Mouse (Mus musculus): ENCODE data around the gene Stbd1.

The Stbd1 gene

DNA sequence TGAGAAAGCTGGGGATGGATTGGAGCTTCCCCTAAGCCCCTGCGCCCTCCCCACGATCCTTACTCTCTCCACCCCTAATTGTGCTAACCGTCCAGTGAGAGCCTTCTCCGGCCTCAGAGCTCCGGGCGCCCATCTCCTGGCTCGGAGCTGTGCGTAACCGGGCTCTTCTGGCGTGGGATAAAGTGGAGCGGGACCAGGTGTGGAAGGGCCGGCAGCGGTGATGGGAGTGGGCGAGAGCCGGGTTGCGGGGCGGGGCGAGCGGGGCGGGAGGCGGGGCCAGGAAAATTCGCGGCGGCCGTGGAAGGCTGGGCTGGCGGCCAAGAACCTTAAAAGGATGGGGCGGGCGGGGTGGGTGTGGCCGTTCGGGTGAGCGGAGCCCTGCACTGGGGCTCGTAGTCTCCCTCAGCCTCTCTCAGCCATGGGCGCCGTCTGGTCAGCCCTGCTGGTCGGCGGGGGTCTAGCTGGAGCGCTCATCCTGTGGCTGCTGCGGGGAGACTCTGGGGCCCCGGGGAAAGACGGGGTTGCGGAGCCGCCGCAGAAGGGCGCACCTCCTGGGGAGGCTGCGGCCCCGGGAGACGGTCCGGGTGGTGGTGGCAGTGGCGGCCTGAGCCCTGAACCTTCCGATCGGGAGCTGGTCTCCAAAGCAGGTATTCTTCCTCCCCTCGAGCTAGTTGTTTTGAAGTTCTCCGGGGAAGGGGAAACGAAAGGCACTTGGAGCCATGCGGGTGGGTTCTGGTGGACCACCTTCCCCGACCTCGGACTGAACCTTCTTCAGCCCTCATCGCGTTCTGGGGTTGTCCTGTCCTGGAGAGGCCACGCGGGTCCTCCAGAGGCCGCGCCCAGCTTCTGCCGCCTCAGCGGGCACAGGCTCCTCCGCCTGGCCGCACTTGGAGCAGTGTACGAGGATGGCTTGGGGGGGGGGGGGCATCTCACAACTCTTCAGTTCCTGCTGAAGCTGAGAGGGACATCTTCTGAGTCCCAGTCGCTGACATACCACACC is at the start of gene Stbd1:
TSS of gene Stbd1 (plus strand) at position 351 of the 1,000 bp plus-strand sequence.
- no peak for DNase-seq

DNA sequence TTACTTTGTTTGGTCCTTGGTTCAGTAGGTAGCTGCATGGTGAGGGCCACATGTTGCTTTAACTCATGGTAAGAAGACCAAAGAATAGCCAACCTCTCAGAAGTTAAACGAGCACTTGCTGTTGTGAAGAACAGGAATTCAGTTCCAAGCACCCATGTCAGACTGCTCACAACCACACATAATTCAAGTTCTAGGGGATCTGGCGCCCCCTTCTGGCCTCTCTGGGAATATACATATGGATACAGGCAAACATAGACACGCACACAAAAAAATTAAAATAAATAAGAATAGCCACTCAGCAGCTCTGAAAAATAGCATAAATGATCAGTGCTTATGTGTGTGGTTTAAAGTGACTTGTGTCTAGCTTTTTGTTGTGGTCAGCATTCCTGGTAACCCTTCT is 48.9 kb upstream of the Stbd1 start:
- no peak for DNase-seq

DNA sequence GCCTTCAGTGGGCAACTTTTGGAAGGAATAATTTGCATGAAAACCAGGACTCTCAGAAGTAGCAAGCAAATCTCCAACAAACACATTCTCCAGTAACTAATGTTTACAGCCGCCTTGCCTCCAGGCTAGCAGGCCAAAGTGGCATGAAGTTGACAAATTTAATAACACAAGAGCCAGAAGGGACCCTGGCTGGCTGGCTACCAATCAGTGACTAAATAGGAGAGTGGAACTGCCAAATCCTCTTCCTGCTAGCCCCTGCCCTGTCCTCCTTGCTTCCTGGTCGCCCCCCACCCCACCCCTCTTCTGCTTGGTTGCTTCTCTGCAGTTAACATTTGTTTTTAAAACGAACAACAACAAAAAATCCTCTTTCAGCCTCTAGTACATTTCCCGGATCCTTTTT is 48.4 kb upstream of the Stbd1 start:
- DNase-seq = no peak

DNA sequence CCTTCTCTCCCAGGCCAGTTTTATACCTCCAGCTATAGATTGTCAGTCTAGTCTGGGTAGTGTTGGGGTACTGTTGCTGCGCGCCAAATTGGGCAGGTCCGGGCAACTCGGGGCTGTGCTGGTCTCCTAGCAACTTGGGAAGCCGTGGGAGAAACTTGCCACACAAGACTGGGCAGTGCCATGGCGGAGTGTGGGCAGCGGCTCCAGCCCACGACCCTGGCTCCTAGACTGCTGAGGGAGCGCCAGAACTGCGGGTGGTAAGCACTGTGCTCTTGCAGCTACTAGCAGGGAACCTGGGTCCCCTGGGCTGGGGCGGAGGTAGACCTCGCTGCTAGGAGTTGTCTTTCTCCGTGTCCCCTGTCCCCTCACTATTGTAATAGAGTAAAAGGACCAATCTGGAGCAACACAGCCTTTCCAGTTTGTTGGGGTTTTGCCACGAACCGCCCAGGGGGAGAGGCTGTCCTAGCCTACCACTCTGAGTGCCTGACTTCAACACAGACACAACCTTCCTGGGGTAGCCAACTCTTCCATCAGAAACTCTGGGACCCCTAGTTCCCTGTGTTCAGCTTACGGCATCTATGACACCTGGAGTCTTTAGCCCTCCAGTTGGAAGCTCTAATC is 47.8 kb upstream of the Stbd1 start, which contains the start of gene Fam47e:
TSS of gene Fam47e (plus strand) at position 179 of the 621 bp plus-strand sequence.
- DNase-seq = no peak

DNA sequence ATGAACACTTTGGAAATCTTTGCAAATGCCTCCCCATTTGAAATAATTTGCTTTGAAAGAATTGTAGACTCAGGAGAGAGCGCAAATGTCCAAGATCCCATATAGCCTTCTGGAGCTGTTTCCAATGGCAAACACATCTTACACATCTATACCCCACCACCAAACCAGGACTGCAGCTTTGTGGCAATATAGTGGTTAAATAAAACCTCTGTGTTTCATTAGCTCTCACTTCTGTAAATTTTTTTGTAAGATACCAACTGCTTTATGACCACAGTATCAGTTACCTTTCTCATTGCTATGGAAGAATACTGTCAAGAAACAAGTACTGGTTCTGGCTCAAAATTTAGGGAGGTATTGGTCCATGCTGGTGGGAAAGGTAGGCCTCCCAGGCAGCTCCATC is 46.9 kb upstream of the Stbd1 start:
- no peak for DNase-seq

DNA sequence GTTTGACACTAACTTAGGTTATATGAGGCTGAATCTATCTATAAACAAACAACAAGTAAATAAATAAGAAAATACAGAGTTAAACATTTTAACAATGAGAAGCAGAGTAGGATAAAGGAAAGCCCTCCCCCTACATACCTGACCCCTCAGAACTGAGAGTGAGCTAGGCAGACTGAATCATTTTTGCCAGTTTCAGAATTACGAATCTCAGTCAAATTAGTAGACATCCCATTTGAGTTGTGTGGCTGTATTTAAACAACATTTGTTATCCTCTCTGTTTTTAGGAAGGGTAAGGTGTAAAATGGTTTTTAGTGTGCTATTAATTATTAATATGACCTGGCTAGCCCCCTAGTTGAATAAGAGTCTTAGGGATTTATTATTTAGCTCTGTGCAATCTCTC is 45.3 kb upstream of the Stbd1 start:
- DNase-seq = no peak

DNA sequence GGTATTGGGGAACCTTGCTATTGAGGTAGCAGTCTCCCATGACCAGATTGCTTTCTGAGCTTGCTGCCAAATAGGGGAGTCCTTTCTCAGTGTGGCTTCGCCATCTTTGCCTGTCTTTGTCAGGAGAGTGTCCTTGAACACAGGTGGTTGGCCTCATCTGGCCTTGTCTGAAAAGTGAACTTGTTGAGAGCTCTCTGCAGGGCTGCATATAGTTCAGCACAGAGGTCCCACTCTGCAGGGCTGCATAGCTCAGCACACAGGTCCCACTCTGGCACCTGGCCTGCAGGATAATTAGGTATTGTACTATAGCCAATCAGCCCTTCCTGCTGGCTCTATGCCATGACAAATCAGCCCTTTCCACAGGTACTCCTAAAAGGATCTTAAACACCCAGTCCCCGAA is 42.6 kb upstream of the Stbd1 start:
- DNase-seq = no peak

DNA sequence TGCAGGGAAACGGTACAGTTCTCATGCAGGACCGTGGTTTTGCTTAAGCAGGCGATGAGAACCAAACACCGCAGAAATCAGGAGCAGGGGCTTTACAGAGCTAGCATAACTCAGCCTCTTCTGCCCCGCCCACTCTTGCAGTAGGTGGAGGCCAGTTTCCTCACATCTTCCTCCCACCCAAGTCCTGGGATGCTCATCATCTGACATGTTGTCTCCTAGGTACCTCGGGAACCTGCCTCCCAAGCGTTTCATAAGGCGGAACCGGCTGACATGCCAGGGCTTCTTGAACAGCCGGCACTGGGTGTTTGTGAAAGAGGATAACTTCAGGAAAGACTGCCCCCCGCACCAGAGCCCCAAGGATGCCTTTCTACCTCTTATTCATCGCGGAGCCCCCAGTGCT is 40.8 kb upstream of the Stbd1 start:
- DNase-seq = no peak

DNA sequence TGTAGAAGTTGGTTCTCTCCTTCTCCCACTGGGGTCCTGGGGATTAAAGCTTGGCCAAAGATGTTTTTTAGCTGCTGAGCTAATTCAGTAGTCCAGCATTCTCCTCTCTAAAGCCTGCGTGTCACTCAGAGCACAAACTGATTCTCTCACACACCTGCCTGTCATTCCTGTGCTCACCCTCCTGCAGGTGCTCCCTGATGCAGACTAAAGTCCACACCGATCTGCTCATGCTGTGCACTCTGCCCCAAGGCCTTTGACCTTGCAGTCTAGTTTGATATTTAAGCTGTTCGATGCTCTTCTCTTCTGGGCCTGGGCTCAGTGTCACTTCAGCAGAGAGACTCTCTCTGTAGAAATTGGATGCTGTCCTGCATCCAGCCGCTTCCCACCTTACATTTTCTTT is 31.6 kb upstream of the Stbd1 start:
- DNase-seq = no peak

DNA sequence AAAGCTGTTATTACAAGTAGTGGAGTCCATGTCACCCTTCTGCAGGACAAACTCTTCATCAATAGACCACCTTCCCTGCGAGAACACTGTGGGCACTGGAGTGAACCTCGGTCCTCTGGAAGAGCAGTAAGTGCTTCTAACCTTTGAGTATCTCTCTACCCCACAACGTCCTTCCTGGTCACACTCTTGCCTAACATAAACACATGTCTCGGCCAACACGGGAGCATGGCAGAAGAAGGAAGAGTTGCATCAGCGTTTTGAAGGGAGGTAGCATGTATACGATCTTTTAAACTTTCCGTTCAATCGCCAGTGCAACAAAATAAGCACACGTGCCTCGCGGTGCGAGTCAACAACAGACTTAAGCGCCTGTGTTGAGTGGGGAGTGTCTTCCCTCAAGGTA is 23.3 kb upstream of the Stbd1 start:
- DNase-seq = no peak

DNA sequence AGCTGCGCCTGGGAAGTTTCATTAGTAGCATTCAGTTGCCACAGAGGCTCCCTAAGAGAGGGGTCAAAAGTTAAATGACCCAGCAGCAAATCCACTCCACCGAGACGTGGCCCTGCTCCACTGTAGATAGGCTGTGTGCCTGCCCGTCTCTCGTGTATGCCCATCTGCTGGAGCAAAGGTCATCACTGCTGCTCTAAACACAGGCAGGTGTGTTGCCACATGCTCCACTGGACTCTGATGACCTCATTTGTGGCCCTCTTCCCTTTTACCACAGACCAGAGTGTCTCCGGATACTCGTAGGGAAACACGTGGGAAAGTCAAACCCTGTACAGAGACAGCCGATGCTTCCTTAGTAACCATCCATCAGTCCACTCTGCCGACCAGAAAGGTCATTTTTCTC is 16.9 kb upstream of the Stbd1 start:
- no peak for DNase-seq

DNA sequence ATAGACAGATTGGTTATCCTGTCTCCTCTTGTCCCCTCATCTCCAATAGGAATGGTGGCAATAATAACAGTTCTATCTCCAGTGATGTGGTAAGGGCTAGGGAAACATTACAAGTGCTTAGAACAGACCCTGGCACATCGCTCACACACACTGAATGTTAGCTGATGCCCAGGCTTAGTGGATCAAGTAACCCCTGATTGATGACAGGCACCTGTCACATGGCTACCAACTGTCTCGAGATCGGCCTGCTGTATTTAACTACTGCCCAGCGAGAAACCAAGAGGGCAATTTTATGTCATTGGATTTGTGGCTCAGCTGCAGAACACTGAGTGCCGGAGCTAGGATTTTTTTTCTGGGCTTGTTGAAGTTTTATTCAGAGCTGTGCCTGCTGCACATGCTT is 7.8 kb upstream of the Stbd1 start:
- DNase-seq = no peak

DNA sequence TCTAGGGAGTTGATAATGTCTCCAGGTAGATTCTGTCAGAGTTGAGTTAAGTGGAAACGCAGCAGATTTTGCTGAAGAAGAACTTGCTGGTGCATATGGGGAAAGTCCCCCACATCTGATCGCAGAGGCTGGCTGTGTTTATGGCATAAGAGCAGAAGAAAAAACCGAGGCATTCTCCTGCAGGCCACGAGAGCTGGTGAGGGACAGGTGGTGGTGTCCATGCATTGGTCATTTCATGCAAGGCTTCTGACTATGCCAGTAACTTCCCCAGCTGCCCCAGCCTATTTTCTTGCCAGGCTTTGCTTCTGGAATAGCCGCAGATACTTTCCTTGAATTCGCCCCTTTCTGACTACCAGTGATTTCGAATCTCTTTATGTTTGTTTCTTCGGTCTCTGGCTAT is 6.0 kb upstream of the Stbd1 start:
- DNase-seq = no peak

DNA sequence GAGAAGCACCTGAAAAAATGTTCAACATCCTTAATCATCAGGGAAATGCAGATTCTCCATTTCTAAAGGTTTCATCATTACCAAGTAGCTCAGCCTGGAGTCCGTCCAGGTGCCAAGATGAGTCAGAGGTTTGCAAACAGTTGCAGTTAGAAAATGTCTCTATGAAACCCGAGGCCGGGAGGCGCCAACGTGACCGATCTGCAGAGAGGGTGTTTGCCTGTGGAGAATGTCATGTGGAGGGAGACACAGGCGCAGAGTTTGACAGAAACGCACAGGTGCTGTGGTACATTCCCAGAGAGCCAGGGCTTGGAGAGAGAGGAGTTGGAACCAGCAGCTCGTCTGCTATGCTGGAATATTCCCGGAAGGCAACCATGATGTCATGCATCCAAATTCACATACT is 3.8 kb upstream of the Stbd1 start:
- DNase-seq = no peak

DNA sequence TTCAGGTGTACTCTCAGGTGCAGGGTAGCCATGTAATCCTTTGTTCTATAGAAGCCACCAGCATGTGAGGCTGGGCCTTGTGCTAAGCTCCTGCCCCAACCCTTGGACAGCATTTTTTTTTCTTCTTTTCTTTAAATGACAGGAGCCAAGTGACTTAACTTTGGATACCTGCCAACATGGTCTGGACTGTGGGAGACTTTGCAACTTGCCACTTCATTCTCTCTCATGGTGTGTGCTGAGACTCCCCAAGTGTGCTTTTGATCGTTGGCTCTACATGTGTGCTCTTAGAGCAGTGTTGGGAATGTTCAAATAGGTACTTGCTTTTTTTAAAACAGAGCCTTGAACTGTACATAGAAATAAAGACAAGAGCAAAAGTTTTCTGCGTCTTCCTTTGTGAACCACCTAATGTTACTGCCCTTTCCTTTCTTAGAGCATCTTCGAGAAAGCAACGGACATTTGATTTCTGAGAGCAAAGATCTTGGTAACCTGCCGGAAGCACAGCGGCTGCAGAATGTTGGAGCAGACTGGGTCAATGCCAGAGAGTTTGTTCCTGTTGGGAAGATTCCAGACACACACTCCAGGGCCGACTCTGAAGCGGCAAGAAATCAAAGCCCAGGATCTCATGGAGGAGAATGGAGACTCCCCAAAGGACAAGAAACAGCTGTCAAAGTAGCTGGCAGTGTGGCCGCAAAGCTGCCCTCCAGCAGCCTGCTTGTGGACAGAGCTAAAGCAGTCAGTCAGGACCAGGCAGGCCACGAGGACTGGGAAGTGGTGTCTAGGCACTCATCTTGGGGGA is 1.8 kb downstream of the Stbd1 start:
- no peak for DNase-seq

DNA sequence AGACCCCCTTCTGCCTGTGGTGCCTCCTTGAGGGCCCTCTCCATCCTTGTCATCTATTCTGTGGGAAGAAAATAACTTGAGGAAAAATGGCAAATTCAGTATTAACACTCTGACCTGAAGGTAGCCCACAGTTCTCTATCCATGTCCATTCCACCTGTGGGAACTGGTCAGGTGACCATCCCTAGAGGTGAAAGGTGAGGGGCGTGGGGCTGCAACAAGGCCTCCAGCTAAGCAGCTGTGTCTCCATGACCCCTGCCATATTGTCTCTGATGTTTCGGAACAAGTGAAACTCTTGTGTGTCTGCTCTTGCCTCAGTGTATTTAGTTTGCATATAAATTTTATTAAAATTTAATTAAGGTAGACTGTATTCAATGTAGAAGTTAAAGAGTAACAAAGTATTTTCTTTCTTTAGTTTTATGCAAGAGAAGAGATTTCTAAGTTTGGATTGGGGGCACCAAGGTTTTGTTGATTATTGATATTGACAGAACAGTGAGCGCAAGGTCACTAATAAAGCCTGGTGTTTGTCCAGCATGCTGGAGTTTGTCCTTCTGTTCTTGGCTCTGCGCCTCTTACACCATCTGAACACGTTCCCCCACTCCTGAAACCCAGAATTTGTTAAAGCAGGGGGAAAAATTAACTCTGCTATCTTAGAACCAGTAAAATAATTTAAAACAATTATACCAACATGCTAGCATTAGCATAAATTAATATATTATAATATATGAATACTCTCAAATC is 4.8 kb downstream of the Stbd1 start:
- no peak for DNase-seq

DNA sequence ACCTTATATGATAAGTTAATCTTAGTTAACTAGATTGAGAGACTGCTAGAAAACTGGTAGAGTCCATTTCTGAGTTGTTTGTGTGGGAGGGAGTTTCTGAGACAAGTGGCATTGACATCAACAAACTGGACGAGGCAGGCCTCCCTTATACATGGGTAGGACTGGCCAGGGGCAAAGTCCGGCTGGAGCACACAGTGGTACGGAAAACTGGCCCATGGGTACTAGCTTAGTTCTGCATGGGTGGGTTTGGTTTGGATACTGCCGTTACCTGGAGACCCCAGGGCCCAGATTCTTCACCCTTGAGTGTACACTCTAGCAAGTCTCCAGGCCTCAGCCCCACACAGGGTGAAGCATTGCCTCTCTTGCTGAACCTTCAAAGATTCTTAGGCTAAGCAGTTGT is 9.9 kb downstream of the Stbd1 start:
- DNase-seq = no peak

DNA sequence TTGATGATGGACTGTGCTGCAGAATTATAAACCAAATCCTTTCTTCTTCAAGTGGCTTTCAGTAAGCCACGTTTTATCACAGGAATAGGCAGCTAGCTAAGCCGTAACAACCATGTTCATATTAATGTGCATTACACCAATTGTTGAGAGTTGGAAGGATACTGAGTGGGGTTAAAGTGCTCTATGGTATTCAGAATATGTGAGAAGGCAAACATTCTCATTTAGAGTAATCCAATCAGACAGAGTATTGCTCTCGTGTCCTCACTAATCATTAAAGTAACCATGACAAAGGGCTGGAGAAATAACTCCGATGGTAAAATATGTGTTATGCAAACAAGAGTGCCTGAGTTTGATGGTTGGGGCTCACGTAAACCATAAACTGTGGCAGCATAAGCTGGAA is 19.0 kb downstream of the Stbd1 start:
- DNase-seq = no peak

DNA sequence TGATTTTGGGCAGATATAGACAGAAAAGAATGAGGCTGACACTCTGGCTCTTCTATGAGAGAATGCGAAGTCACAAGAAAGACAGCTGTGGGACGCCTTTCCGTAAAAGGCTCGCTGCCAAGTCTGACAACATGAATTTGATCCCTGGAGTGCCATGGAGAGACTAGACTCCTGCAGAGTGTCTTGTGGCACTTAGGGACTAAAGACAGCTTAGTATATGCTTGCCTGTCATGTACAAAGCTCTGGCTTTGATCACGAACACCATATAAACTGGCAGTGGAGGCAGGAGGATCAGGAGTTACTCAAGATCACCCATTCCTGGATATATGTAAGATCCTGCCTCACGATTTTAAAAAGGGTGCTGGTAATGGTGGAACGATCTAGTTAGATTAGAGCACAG is 25.1 kb downstream of the Stbd1 start:
- DNase-seq = no peak

DNA sequence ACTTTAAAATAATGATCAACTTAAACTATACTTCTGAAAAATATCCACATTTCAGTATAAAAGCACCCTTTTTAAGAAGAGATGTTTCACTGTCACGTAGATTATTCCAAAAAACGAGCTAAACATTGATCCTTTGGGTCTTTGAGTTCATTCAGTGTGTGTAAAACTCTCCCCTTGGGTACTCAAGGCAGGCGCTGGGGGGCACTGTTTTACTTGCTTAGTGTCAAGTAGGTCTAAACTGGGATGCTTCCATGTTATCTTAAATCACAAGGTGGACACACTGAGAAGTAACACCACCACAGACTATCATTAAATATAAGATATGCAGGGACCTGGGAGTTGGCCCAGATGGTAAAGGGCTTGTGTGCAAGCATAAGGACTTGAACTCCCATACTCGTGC is 30.7 kb downstream of the Stbd1 start:
- DNase-seq = no peak

DNA sequence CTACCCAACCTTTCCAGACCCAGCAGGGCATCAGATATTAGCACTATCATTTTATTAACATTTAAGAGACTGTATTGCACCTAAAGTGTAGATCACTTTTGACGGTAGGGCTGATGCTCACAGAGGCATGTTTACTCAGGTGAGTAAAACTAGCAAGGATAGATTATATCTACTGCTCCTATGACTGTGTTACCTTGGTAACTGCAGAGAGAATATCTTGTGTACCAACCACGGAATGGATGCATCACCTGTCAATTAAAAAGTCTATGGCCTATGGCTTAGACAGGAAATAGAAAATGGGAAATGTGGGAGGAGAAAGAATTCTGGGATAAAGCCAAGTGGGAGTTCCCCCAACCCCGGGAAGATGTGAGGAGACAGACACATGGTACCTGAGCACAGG is 32.1 kb downstream of the Stbd1 start:
- no peak for DNase-seq

DNA sequence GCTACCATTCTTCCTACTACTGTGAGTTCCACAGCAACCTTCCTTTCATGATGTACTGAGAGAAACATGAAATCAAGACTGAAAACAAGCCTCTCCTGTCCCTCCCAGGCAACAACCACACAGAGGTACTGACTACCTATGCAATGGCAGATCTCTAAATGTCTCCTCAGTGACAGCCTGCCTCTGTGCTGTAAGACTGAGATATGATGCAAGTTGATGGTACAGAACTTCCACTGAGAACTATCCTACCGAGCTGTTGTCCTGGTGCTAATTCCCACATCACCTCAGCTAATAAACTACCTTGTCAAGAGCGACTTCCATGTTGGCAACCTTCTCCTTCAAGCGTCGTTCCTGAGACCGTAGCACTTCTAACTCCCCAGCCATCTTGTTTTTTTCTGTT is 33.0 kb downstream of the Stbd1 start:
- DNase-seq = no peak

DNA sequence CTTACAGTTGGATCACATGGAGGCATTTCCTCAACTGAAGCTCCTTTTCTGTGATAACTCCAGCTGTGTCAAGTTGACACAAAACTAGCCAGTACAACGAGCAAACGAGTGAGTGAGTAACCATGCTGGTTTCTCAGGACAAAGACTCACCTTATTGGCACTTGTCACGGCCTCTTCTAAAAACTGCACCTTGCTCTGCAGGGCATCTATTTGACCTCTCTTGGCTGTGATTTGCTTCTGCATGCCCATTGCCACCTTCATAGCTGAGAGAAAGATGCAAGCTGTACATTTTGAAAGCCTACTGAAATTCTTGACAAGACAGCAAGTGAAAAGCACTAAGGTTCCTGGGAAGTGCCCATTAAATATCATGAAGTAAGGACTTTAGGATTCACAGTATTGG is 38.0 kb downstream of the Stbd1 start:
- no peak for DNase-seq
